Mouse (Mus musculus) heart, embryonic 11.5 days (tissue): ENCODE measurements at regions not wholly inside any gene's neighbourhood (a gene's known extent, or its start where the extent isn't known, plus 50 kb on each side); places are given as distances from the start of the nearest gene placed in this dataset.

ENCODE experiments used
- ATAC-seq: fragments of 200-750 bp; cut with Nextera tagmentation; replicated peaks from 2 replicates; pipeline ENCODE4 v1.8.0; 2017; ENCODE audit warnings: moderate library complexity; ENCODE audit not compliant: insufficient number of reproducible peaks, low FRiP score, low TSS enrichment
- H3K27ac ChIP-seq: fragments of 300-500 bp; sonication (generic); 2 replicates; pipeline ENCODE4 v1.5.1; 2014; ENCODE audit warnings: mild to moderate bottlenecking, low read depth, low read length
- H3K27me3 ChIP-seq: fragments of 300-500 bp; sonication (generic); 2 replicates; pipeline ENCODE4 v1.6.1; 2014; ENCODE audit warnings: mild to moderate bottlenecking, low read length, mixed read lengths; ENCODE audit not compliant: control insufficient read depth, insufficient read depth
- H3K36me3 ChIP-seq: fragments of 300-500 bp; sonication (generic); 2 replicates; pipeline ENCODE4 v1.6.1; 2014; ENCODE audit warnings: mild to moderate bottlenecking, low read length, moderate library complexity, mixed read lengths; ENCODE audit not compliant: control insufficient read depth, insufficient read depth
- H3K4me1 ChIP-seq: fragments of 300-500 bp; sonication (generic); 2 replicates; pipeline ENCODE4 v1.6.1; 2014; ENCODE audit warnings: low read length; ENCODE audit not compliant: control insufficient read depth, insufficient read depth
- H3K4me2 ChIP-seq: fragments of 300-500 bp; sonication (generic); 2 replicates; pipeline ENCODE4 v1.6.1; 2014; ENCODE audit warnings: mild to moderate bottlenecking, moderate library complexity
- H3K4me3 ChIP-seq: fragments of 300-500 bp; sonication (generic); 2 replicates; pipeline ENCODE4 v1.5.1; 2014; ENCODE audit warnings: low read depth, low read length
- H3K9ac ChIP-seq: fragments of 300-500 bp; sonication (generic); 2 replicates; pipeline ENCODE4 v1.6.1; 2014; ENCODE audit warnings: mild to moderate bottlenecking, low read depth, low read length, moderate library complexity
- H3K9me3 ChIP-seq: fragments of 300-500 bp; sonication (generic); replicated peaks from 2 replicates; pipeline ENCODE4 v1.6.1; 2016; ENCODE audit warnings: low read length; ENCODE audit not compliant: control insufficient read depth
- WGBS: fragments of 180-500 bp; shearing (Covaris S2); extraction: QIAGEN DNeasy Blood & Tissue Kit; methylation state at CpG from one replicate; pipeline ENCODE4 v1.1.7; 2014; ENCODE audit not compliant: insufficient replicate concordance; 5-methylcytosine and 5-hydroxymethylcytosine counted together

DNA sequence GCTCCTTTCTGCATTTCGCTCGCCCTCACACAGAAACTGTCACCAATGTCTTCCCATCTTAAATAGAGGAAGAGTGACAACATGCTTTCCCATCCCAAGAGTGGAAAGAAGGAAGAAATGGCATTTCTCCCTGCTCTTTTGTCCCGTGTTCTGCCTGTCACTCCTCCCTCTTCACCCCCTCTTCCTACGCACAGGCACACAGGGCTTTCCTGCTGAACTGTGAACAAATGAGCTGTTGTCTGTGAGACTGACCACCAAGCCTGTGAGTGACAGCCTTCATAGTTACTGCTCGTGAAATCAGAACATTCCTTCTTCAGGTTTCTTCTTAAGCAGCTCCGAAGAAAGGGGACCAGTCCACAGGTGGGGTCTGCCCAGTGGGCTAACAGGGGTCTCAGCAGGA is 1134.8 kb upstream of the Gulo start:
- Histone ChIP-seq H3K4me2 (no peak overlapping the region), H3K9me3 (no peaks in the 10 kb centered on the region), H3K27me3 (no peaks in the 10 kb centered on the region), H3K4me3 (no peak overlapping the region), H3K27ac (no peak overlapping the region), H3K36me3 (no peaks in the 10 kb centered on the region), H3K4me1 (peaks cover 7% of the 10 kb centered on the region; the same call in 1 of the 2 replicates), H3K9ac (no peak overlapping the region)
- 66% methylated on average over 6 of the region's 6 CpGs for WGBS
- ATAC-seq = no peak

- Histone ChIP-seq H3K36me3 (no peaks in the 10 kb centered on the region), H3K27ac (no peak overlapping the region), H3K4me3 (no peak overlapping the region), H3K4me1 (peaks cover 7% of the 10 kb centered on the region; the same call in 1 of the 2 replicates), H3K27me3 (no peaks in the 10 kb centered on the region), H3K9ac (no peak overlapping the region), H3K9me3 (no peaks in the 10 kb centered on the region), H3K4me2 (no peak overlapping the region)
- ATAC-seq = no peak
- WGBS = 75% methylated on average over 6 of the region's 6 CpGs
Measured at GRCm38 (mm10) chr14:67142556-67143250, 1133.7 kb upstream of the Gulo start.

GRCm38 (mm10) chr14:67141581-67142441 is 1132.8 kb upstream of the Gulo start:
- Histone ChIP-seq H3K36me3 (no peaks in the 10 kb centered on the region), H3K27me3 (no peaks in the 10 kb centered on the region), H3K27ac (no peak overlapping the region), H3K4me2 (peak overlapping the region; percentile 36), H3K4me1 (peaks cover 7% of the 10 kb centered on the region; the same call in 1 of the 2 replicates), H3K9ac (0 out of 2 replicates have a peak overlapping the region, but pooled peaks have one; percentile 29), H3K9me3 (no peaks in the 10 kb centered on the region), H3K4me3 (no peak overlapping the region)
- WGBS = 23% methylated on average over 15 of the region's 15 CpGs
- no peak for ATAC-seq

DNA sequence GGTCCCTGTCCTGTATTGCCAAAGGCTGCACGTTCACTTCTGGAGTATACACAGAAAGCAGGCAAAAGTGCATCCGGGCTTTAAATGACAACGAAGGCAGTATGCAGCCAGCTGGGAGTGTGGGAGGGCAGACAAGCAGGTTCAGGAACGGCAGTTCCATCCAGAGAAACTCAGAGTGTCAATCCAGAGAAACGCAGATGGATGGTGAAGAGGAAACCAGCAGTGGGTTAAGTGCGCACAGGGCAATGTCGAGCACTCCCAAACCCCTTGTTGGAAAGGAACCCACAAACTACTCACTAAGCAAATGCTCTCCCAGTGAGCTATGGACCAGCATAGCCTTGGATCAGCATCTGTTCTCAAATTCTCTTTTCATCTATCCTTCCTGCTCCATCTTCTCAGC is 1132.1 kb upstream of the Gulo start:
- H3K4me2 ChIP-seq = no peak overlapping the region
- WGBS = 70% methylated on average over 7 of the region's 7 CpGs

GRCm38 (mm10) chr14:67139674-67140073 is 1130.7 kb upstream of the Gulo start:
- Histone ChIP-seq H3K4me2 (no peak overlapping the region), H3K4me3 (no peak overlapping the region), H3K36me3 (no peaks in the 10 kb centered on the region), H3K9ac (no peak overlapping the region), H3K27ac (no peak overlapping the region), H3K4me1 (peaks cover 20% of the 10 kb centered on the region), H3K27me3 (no peaks in the 10 kb centered on the region), H3K9me3 (no peaks in the 10 kb centered on the region)
- no peak for ATAC-seq

More for the DNA sequence above, 1132.1 kb upstream of the Gulo start:
- ATAC-seq = no peak
- Histone ChIP-seq H3K9me3 (no peaks in the 10 kb centered on the region), H3K36me3 (no peaks in the 10 kb centered on the region), H3K9ac (no peak overlapping the region), H3K27me3 (no peaks in the 10 kb centered on the region), H3K4me1 (peaks cover 7% of the 10 kb centered on the region; the same call in 1 of the 2 replicates), H3K27ac (no peak overlapping the region), H3K4me3 (no peak overlapping the region)

DNA sequence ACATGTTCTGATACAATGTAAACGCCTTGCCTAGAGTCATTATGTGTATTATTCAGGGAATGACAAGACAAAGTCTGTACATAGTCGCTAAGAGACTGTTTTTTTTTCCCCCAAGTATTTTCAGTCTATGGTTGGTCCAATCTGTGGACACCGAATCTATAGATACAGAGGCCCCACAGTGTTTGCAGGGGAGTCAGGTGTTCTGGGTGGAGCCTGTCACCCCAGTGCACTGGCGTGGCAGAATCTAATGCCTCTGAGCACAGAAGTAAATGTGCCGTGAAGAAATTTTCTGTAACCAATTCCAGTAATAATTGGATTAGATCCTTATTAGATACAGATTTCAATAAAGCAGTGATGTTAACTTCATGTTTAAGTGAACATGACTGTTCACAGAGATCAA is 1130.1 kb upstream of the Gulo start:
- H3K27ac ChIP-seq = no peak overlapping the region
- H3K4me1 ChIP-seq = peaks cover 21% of the 10 kb centered on the region
- H3K4me2 ChIP-seq = no peak overlapping the region
- ATAC-seq = no peak
- 79% methylated on average over 5 of the region's 5 CpGs for WGBS
- no peaks in the 10 kb centered on the region for H3K27me3 ChIP-seq
- H3K36me3 ChIP-seq = no peaks in the 10 kb centered on the region
- H3K9me3 ChIP-seq = no peaks in the 10 kb centered on the region
- H3K4me3 ChIP-seq = no peak overlapping the region
- no peak overlapping the region for H3K9ac ChIP-seq

DNA sequence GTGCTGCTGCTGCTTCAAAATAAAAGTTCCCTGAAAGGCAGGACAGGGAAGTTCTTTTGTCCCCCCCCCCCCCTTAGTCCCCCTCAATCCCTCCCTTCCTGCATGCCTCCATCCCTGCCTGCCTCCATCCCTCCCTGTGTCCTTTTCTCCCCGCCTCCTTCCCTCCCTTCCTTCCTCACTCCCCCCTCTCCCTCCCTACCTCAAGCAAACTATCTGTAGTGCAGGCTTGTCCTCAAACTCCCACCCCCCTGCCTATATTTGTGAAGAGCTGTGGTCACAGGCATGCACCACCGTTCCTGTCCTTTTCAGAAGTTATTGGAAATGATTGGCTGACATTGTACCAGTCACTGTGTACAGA is 1127.1 kb upstream of the Gulo start:
- peaks cover 20% of the 10 kb centered on the region for H3K4me1 ChIP-seq
- H3K27me3 ChIP-seq = no peaks in the 10 kb centered on the region
- peak; percentile 7; the same call in 1 of the 2 replicates for ATAC-seq
- H3K4me3 ChIP-seq = no peak overlapping the region
- no peak overlapping the region for H3K9ac ChIP-seq
- no peaks in the 10 kb centered on the region for H3K36me3 ChIP-seq
- H3K4me2 ChIP-seq = no peak overlapping the region
- WGBS = 13% methylated on average over 2 of the region's 2 CpGs
- no peaks in the 10 kb centered on the region for H3K9me3 ChIP-seq
- no peak overlapping the region for H3K27ac ChIP-seq

DNA sequence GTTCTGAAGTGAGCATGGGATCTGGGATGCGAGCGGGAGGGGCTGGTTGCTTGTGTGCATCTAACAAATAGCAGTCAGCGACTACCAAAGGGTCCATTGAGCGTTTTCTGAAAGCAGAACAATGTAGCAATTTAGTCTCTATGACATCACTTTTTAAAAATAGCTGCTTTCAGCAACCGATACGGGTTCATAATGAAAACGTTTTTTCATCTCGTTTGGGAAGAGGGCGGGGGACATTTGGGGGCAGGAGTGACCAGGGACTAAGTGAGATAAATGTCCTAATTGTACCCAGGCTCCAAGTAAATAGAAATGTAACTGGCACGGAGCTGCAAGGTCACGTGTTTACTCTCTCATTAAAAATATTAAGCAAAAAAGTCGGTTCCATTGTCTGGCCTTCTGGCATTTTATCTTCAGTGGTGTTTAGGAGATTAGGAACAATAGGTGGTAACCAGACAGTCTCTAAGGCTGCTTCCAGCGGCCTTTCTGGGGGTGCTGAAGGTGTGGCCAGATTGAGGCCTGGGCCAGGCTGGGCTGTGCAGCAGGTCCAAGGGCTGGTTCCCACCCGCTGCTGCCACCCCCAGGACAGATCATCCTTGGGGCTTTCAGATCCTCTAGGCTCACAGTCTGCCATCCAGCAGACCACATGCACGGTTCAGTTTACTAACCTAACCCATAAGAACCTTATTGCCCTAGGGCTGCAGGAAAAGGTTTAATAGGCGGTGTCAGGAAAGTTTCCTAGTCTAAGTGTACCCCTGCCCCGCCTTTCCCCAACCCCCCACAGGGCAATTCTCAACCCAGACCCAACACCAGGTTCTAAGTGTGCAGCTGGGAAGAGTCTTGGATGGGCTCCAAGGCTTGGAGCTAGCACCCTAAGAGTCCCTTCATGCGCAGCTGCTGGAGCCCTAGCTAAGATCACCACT is 1126.5 kb upstream of the Gulo start:
- H3K9ac ChIP-seq = 0 out of 2 replicates have a peak overlapping the region, but pooled peaks have one; percentile 43
- ATAC-seq = peak; percentile 64
- H3K27me3 ChIP-seq = no peaks in the 10 kb centered on the region
- peak overlapping the region; percentile 42 for H3K4me2 ChIP-seq
- WGBS = 31% methylated on average over 18 of the region's 18 CpGs
- H3K4me3 ChIP-seq = no peak overlapping the region
- H3K27ac ChIP-seq = peak overlapping the region; percentile 66
- H3K36me3 ChIP-seq = no peaks in the 10 kb centered on the region
- H3K9me3 ChIP-seq = no peaks in the 10 kb centered on the region
- peaks cover 20% of the 10 kb centered on the region for H3K4me1 ChIP-seq
